Mouse (Mus musculus) macrophage (primary cell): ENCODE results near the gene Aftph. TPM values are rescaled to one million over a fixed set of nuclear protein-coding genes. Genes with fewer than 3 reads are reported as not detected.

Experiments used
- H3K27ac ChIP-seq: fragments of 350-480 bp; formaldehyde crosslinking; 2 replicates; pipeline ENCODE4 v1.9.0; 2021
- H3K36me3 ChIP-seq: fragments of 350-480 bp; formaldehyde crosslinking; 2 replicates; pipeline ENCODE4 v1.9.0; 2021; ENCODE audit errors: inconsistent target
- H3K4me3 ChIP-seq: fragments of 350-480 bp; formaldehyde crosslinking; 2 replicates; pipeline ENCODE4 v1.9.0; 2021; ENCODE audit errors: inconsistent target
- H3K79me2 ChIP-seq: fragments of 350-480 bp; formaldehyde crosslinking; 2 replicates; pipeline ENCODE4 v1.9.0; 2021; ENCODE audit errors: inconsistent target
- WGBS: methylation state at CpG from one replicate; pipeline ENCODE4 v1.1.7; 2026; ENCODE audit warnings: inconsistent platforms; ENCODE audit not compliant: missing documents; 5-methylcytosine and 5-hydroxymethylcytosine counted together
- polyA plus RNA-seq: library from polyadenylated mRNA; stranded (reverse); fragments of 250-400 nt; gene quantifications from 3 replicates; pipeline ENCODE4 v1.2.4, GENCODE M21; 2018; ENCODE audit warnings: inconsistent platforms

The Aftph gene
- polyA plus RNA-seq, 1 experiment from 2014 or later, result 131 TPM

DNA sequence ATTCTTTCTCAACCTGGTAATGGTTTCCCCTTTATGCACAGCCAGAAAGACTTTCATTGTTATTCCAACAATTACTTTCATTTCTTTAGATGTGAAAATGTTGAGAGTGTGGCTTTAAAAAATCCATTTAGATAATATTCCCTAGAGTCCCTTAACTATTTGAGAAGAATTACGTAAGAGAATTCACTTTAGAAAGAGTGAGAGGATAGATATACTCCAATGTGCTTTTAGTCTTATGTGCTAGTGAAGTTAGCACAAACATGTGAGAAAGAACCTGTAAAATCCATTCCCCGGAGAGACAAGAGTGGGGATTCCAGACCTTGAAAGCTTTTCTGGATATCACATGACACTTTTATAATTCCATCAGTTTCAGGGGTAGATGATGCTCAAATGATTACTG, 9.2 kb upstream of the Aftph start:
- WGBS, result 100% methylated on average over 2 of the region's 2 CpGs
- H3K27ac ChIP-seq, result no peak overlapping the region
- H3K36me3 ChIP-seq, result no peaks in the 10 kb centered on the region
- H3K79me2 ChIP-seq, result no peaks in the 10 kb centered on the region
- no peak overlapping the region for H3K4me3 ChIP-seq

- Histone ChIP-seq H3K36me3 (no peaks in the 10 kb centered on the region; the same call in 1 of the 2 replicates), H3K27ac (peak overlapping the region; percentile 97), H3K79me2 (peaks cover 24% of the 10 kb centered on the region), H3K4me3 (peak overlapping the region; percentile 38; the same call in 1 of the 2 replicates)
Observed at GRCm38 (mm10) chr11:20743353-20743752, 2.0 kb upstream of the Aftph start.

DNA sequence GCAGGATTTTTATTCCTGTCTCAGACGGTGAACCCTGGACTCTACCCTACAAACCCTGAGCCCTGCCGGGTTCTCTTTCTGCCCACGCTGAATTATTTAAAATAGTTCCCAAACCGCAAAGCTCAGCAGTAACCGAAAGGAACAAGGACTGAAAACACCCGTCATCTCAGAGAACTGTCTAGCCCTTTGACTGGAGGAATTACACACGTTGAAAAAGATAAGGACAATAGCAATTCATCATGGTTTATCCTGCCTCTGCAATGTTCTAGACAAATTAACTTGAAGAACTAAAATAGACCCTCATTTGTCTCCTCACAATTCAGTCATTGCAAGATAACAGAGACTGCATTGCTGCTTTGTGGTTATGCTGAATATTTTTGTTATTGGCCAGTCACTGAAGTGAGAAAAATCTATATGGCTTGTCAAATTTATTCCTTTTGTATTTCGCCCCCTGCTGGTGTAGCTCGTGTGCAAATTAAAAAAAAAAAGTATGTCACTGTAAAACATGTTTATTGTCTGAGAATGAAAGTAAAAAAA, 1.0 kb upstream of the Aftph start:
- Histone ChIP-seq H3K27ac (peak overlapping the region; percentile 97), H3K4me3 (peak overlapping the region; percentile 38), H3K79me2 (peaks cover 34% of the 10 kb centered on the region), H3K36me3 (peaks cover 5% of the 10 kb centered on the region; the same call in 1 of the 2 replicates)
- 0% methylated on average over 9 of the region's 9 CpGs for WGBS

GRCm38 (mm10) chr11:20740481-20741200, 748 bp downstream of the Aftph start:
- Histone ChIP-seq H3K4me3 (peak overlapping the region; percentile 94), H3K36me3 (peaks cover 10% of the 10 kb centered on the region; the same call in 1 of the 2 replicates), H3K27ac (peak overlapping the region; percentile 96), H3K79me2 (peaks cover 51% of the 10 kb centered on the region)
- WGBS, result under 1% methylated on average over 44 of the region's 56 CpGs

DNA sequence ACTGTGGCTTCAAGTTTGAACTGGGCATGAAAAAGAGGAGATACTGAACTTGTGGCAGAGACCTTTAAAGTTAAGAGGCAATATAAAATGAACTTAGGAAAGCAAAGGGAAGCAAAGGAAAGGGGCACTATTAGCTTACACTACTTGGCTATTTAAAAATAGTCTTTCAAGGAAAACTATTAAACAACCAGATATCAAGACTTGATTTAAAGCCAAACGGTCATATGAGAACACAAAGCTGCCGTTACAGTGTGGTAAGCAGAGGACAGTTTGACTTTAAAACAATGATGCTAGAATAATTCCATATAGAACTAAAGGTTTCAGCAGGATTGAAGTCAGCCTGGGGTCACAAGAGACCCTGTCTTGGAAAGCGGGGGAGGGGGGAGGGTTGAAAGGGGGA, 7.3 kb downstream of the Aftph start:
- Histone ChIP-seq H3K4me3 (no peak overlapping the region), H3K36me3 (peaks cover 19% of the 10 kb centered on the region; the same call in 1 of the 2 replicates), H3K27ac (peak overlapping the region; percentile 19; the same call in 1 of the 2 replicates), H3K79me2 (peaks cover 100% of the 10 kb centered on the region)
- 59% methylated on average over 3 of the region's 3 CpGs for WGBS

GRCm38 (mm10) chr11:20733486-20734030, 7.8 kb downstream of the Aftph start:
- Histone ChIP-seq H3K79me2 (peaks cover 100% of the 10 kb centered on the region), H3K36me3 (peaks cover 19% of the 10 kb centered on the region; the same call in 1 of the 2 replicates), H3K27ac (peak overlapping the region; percentile 19), H3K4me3 (no peak overlapping the region)
- WGBS, result 9% methylated on average over 3 of the region's 3 CpGs

GRCm38 (mm10) chr11:20729403-20729802, 12.0 kb downstream of the Aftph start:
- peaks cover 100% of the 10 kb centered on the region for H3K79me2 ChIP-seq
- 8% methylated on average over 1 of the region's 1 CpGs for WGBS
- peaks cover 23% of the 10 kb centered on the region; the same call in 1 of the 2 replicates for H3K36me3 ChIP-seq
- H3K27ac ChIP-seq, result no peak overlapping the region
- no peak overlapping the region for H3K4me3 ChIP-seq

DNA sequence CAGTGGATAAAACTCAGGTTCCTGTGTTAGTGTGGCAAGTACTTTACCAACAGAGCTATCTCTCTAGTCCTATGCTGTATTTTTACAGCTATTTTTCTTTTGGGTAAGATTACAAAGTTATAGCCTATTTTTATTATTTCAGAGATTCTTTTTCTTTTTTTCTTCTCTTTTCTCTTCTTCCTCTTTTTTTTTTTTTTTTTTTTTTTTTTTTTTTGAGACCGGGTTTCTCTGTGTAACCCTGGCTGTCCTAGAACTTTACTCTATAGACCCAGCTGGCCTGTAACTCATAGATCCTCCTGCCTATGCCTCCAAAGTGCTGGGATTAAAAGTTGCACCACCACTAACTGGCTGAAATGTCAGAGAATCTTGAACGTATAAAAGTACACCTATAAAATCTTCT, 13.3 kb downstream of the Aftph start:
- H3K4me3 ChIP-seq, result no peak overlapping the region
- WGBS, result 30% methylated on average over 2 of the region's 2 CpGs
- H3K27ac ChIP-seq, result no peak overlapping the region
- peaks cover 27% of the 10 kb centered on the region; the same call in 1 of the 2 replicates for H3K36me3 ChIP-seq
- H3K79me2 ChIP-seq, result peaks cover 100% of the 10 kb centered on the region

- H3K36me3 ChIP-seq, result peaks cover 34% of the 10 kb centered on the region; the same call in 1 of the 2 replicates
- H3K79me2 ChIP-seq, result peaks cover 100% of the 10 kb centered on the region
- H3K4me3 ChIP-seq, result no peak overlapping the region
- 83% methylated on average over 5 of the region's 5 CpGs for WGBS
- H3K27ac ChIP-seq, result no peak overlapping the region
Observed at GRCm38 (mm10) chr11:20723572-20723971, 17.8 kb downstream of the Aftph start.

DNA sequence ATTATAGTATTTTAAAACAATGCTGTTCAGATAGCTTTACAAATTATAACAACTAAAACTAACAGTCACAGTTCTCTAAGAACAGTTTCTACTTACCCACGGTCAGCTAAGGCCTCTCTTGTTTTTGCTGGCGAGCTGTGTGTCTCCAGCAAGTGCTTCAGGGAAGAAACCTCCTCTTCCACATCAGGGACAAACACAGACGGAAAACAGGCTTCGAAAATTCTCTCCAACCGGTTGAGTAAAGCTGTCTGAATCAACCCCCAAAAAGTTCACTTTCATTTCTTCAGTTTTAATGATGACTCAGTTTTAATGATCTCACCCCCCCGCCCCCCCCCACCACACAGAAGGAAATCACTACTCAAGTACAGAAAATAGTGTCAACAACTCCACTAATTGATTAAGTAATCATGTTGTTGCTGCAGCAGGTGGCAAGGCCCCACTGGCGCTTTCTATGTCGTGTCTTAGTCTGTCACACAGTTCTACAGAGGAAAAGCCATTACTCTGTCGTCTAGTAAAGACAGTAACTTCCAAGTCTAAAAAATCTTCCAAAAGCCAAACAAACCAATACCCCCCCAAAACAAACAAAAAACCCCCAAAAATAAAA, 29.2 kb downstream of the Aftph start:
- H3K36me3 ChIP-seq, result peaks cover 18% of the 10 kb centered on the region
- 74% methylated on average over 8 of the region's 9 CpGs for WGBS
- 0 out of 2 replicates have a peak overlapping the region, but pooled peaks have one; percentile 6 for H3K4me3 ChIP-seq
- H3K27ac ChIP-seq, result peak overlapping the region; percentile 29
- H3K79me2 ChIP-seq, result peaks cover 100% of the 10 kb centered on the region

- 18% methylated on average over 4 of the region's 4 CpGs for WGBS
- Histone ChIP-seq H3K4me3 (no peak overlapping the region), H3K27ac (no peak overlapping the region), H3K36me3 (peaks cover 95% of the 10 kb centered on the region), H3K79me2 (no peaks in the 10 kb centered on the region)
Observed at GRCm38 (mm10) chr11:20691000-20691399, 50.4 kb downstream of the Aftph start.

GRCm38 (mm10) chr11:20681679-20682078, 59.7 kb downstream of the Aftph start:
- WGBS, result 81% methylated on average over 5 of the region's 5 CpGs
- Histone ChIP-seq H3K4me3 (no peak overlapping the region), H3K27ac (no peak overlapping the region), H3K79me2 (no peaks in the 10 kb centered on the region), H3K36me3 (peaks cover 20% of the 10 kb centered on the region)

DNA sequence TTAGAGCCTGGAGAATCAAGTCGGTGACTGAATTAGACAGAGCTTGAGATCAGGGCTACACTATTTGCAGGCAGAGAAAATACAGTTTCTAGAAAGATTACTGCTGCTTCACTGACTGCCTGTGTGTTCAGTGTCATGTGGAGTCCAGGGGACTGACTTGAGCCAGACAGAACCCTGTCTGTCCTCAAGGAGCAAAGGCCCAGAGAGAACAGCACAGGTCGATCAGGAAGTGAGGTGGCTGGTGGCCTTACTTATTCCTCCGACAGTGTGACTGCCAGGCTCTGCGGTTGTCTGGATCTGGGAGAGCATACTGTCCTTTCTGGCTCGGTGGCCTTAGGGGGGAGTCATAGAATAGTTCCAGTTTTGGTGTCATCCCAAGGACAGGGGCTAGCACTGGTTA, 60.6 kb downstream of the Aftph start:
- 95% methylated on average over 5 of the region's 5 CpGs for WGBS
- Histone ChIP-seq H3K79me2 (no peaks in the 10 kb centered on the region), H3K27ac (no peak overlapping the region), H3K36me3 (peaks cover 11% of the 10 kb centered on the region), H3K4me3 (no peak overlapping the region)

GRCm38 (mm10) chr11:20679396-20679795, 62.0 kb downstream of the Aftph start:
- Histone ChIP-seq H3K36me3 (no peaks in the 10 kb centered on the region), H3K79me2 (no peaks in the 10 kb centered on the region), H3K27ac (no peak overlapping the region), H3K4me3 (no peak overlapping the region)
- 90% methylated on average over 2 of the region's 2 CpGs for WGBS

DNA sequence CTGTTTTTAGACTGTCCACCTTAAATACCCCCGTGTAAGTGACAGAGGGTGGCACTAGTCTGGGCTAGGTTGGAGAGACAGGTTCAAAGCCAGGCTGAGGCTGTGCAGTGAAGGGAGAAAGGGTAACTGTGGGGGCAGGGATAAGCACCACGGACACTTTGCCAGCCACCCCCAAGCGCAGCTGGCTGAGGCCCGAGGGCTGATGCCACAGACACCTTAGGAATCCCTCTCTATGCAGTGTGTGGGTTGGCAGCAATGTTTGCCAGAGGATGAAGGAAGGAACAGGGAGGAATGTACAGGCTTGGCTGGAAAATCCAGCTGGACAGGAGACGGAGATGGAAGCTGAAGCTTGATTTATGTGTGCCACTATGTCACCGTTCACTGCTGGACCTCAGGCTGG, 68.9 kb downstream of the Aftph start:
- H3K79me2 ChIP-seq, result no peaks in the 10 kb centered on the region
- H3K36me3 ChIP-seq, result no peaks in the 10 kb centered on the region
- 74% methylated on average over 6 of the region's 6 CpGs for WGBS
- no peak overlapping the region for H3K27ac ChIP-seq
- no peak overlapping the region for H3K4me3 ChIP-seq
